Mouse (Mus musculus) lung, postnatal 0 days (tissue): ENCODE data around the gene Nfia.

Experiments used
- CTCF ChIP-seq: IDR thresholded peaks from 2 replicates; pipeline ENCODE4 v1.5.1; 2016; ENCODE audit warnings: antibody characterized with exemption, mild to moderate bottlenecking
- EP300 ChIP-seq: IDR thresholded peaks from 2 replicates; pipeline ENCODE4 v1.6.1; 2016; ENCODE audit warnings: antibody characterized with exemption, mild to moderate bottlenecking, control low read depth

GRCm38 (mm10) chr4:97765341-97766020 lies 7.1 kb upstream of the Nfia start:
- TF ChIP-seq CTCF (no peak), EP300 (no peak)
